Mouse (Mus musculus): ENCODE measurements around the gene Trmt2b.

- TF ChIP-seq CTCF (IDR thresholded peaks at IDR 0.05; ENCODE audit: insufficient read depth, low read length) (no peak), POLR2A (IDR thresholded peaks at IDR 0.05; ENCODE audit: borderline replicate concordance, extremely low read depth, low read depth, low read length) (no peak)
These were observed 26.5 kb upstream of the Trmt2b start for GRCm38 (mm10) chrX:134303287-134303686.

Data from lung, adult 2 months (tissue).